ENCODE assay signal across 25 mouse cellular contexts in the genomic region with DNA sequence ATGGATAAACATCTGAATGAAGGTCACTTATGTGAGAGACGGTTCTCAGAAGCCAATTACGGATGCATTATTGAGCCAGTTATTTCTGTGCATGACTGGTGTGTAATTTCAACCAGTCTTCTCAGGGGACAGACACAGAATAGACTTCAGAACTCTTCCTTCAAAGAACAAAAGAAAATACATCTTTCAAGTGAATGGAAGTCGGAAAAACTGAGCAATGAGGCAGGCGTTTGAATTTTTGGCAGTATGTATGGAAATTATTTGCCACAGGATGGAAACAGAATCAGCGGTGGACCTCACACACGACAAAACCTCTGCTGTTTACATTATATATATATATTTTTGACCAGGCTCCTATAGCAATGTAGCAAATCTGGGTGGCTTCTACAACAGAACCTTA.
"Had no signal": no experiment of that assay in that cellular context is flagged by ENCODE, and none has a peak within 500 bp of the region (broad histone marks: within the 10 kb centered on the region; RNA-seq: fewer than 3 reads in every experiment).

No protein-coding gene starts in this region.

- H3K27ac ChIP-seq: heart, adult 2 months; hindbrain, embryonic 13.5 days; hindbrain, embryonic 15.5 days; hindbrain, postnatal 0 days; kidney, embryonic 15.5 days; kidney, postnatal 0 days; left cerebral cortex, adult 2 months; limb, embryonic 10.5 days; limb, embryonic 12.5 days; liver, embryonic 13.5 days; liver, embryonic 15.5 days had no signal

- H3K9me3 ChIP-seq: heart, embryonic 12.5 days; hindbrain, embryonic 13.5 days; hindbrain, embryonic 15.5 days; kidney, embryonic 15.5 days; limb, embryonic 10.5 days; limb, embryonic 12.5 days; liver, embryonic 13.5 days; liver, embryonic 15.5 days had no signal

- H3K4me3 ChIP-seq: heart, adult 2 months; heart, embryonic 12.5 days; hindbrain, embryonic 13.5 days; hindbrain, embryonic 15.5 days; kidney, embryonic 15.5 days; left cerebral cortex, adult 2 months; limb, embryonic 10.5 days; limb, embryonic 12.5 days; liver, embryonic 13.5 days; liver, embryonic 15.5 days had no signal

- H3K27me3 ChIP-seq: heart, embryonic 12.5 days; hindbrain, embryonic 13.5 days; hindbrain, embryonic 15.5 days; kidney, embryonic 15.5 days; limb, embryonic 12.5 days; liver, embryonic 13.5 days; liver, embryonic 15.5 days had no signal

- H3K4me2 ChIP-seq: heart, embryonic 12.5 days; hindbrain, embryonic 13.5 days; hindbrain, embryonic 15.5 days; kidney, embryonic 15.5 days; limb, embryonic 12.5 days; liver, embryonic 11.5 days; liver, embryonic 13.5 days; liver, embryonic 15.5 days had no signal

- ATAC-seq: hindbrain, postnatal 0 days; intestine, embryonic 16.5 days had no signal

- H3K36me3 ChIP-seq: heart, embryonic 12.5 days; hindbrain, embryonic 13.5 days; hindbrain, embryonic 15.5 days; kidney, embryonic 15.5 days; limb, embryonic 10.5 days; limb, embryonic 12.5 days; liver, embryonic 13.5 days; liver, embryonic 15.5 days had no signal

- H3K9ac ChIP-seq: heart, embryonic 12.5 days; hindbrain, embryonic 13.5 days; hindbrain, embryonic 15.5 days; kidney, embryonic 15.5 days; limb, embryonic 12.5 days; liver, embryonic 13.5 days; liver, embryonic 15.5 days had no signal

- H3K4me1 ChIP-seq: hindbrain, embryonic 13.5 days; hindbrain, embryonic 15.5 days; limb, embryonic 10.5 days; limb, embryonic 12.5 days; liver, embryonic 13.5 days; liver, embryonic 15.5 days had no signal

- DNase-seq: gastrocnemius, postnatal 14 days; gastrocnemius, postnatal 36 days; heart, adult 11 months; heart, adult 2 months; heart, postnatal 14 days; heart, postnatal 36 days; kidney, adult 11 months; kidney, adult 2 months; kidney, adult 9 months; kidney, postnatal 14 days; kidney, postnatal 36 days; liver; liver, embryonic 13.5 days had no signal
